ENCODE assay signal across 1 mouse cellular context in the genomic region with DNA sequence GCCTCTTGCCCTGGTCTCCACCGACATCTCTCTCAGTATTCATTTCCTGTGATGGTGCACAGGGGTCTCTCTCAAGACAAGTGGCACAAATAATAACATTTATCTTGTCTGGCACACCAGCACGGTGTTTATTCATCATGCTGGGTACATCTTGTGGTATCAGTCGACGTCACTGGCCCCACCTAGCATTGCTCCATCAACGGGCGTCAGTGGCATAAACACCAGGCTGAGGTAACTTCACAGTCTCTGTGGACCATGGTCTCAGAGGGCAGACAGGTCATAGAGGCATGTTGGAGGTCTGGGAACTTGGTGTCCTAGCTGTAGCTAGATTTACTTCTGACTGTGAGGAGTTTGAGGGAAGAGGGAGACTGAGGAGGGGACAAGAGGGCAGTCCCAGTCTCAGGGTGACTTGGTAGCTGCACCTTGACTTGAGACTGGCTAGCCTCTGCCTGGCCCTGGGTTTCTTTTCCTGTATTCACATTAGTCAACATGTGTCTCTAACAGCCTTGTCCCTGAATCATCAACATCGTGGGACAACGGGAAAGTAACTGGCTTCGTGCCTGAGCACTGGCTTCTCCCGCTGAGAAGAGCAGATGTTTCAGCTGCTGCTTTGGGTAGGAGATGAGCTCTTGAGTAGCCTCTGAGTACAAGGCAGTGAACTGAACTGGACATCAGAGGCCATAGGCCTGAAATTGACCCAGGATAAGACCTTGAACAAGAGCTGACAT.
TF ChIP-seq lines count a peak whose summit lies in the region.

No protein-coding gene starts in this region.

TF ChIP-seq in myocyte, 11 proteins besides CTCF, POLR2A, EP300 and RAD21 (continued from another document):
- TF ChIP-seq REST (IDR thresholded peaks at IDR 0.05; ENCODE audit: insufficient read depth, insufficient read length) (no peak), POLR2AphosphoS2 (IDR thresholded peaks at IDR 0.05; ENCODE audit: insufficient read length, low read depth) (no peak)
